Mouse (Mus musculus) liver, postnatal 0 days (tissue): Measurements from ENCODE around the gene Prkd1. TPM values are rescaled to one million over a fixed set of nuclear protein-coding genes. Genes with fewer than 3 reads are reported as not detected.

Experiments used
- ATAC-seq: fragments of 200-750 bp; cut with Nextera tagmentation; 2 replicates; pipeline ENCODE4 v1.8.0; 2017; ENCODE audit warnings: mild to moderate bottlenecking, moderate library complexity
- DNase-seq: peaks from one replicate; pipeline ENCODE4 v3.0.0-alpha.2; 2016
- H3K27ac ChIP-seq: fragments of 300-500 bp; sonication (generic); 2 replicates; pipeline ENCODE4 v1.5.1; 2014; ENCODE audit warnings: antibody characterized with exemption, moderate library complexity, mild to moderate bottlenecking, low read depth
- H3K27me3 ChIP-seq: fragments of 300-500 bp; sonication (generic); 2 replicates; pipeline ENCODE4 v1.6.1; 2014; ENCODE audit warnings: low read length, control low read depth, mixed read lengths; ENCODE audit not compliant: insufficient read depth
- H3K36me3 ChIP-seq: fragments of 300-500 bp; sonication (generic); replicated peaks from 2 replicates; pipeline ENCODE4 v1.6.1; 2014; ENCODE audit warnings: mild to moderate bottlenecking, control low read depth, low read length, moderate library complexity, mixed read lengths; ENCODE audit not compliant: insufficient read depth
- H3K4me1 ChIP-seq: fragments of 300-500 bp; sonication (generic); 2 replicates; pipeline ENCODE4 v1.6.1; 2014; ENCODE audit warnings: antibody characterized with exemption, mild to moderate bottlenecking, control low read depth; ENCODE audit not compliant: insufficient read depth
- H3K4me2 ChIP-seq: fragments of 300-500 bp; sonication (generic); 2 replicates; pipeline ENCODE4 v1.6.1; 2014; ENCODE audit warnings: low read depth, mild to moderate bottlenecking, low read length, moderate library complexity, mixed read lengths
- H3K4me3 ChIP-seq: fragments of 300-500 bp; sonication (generic); 2 replicates; pipeline ENCODE4 v1.5.1; 2014; ENCODE audit warnings: low read depth, low read length
- H3K9ac ChIP-seq: fragments of 300-500 bp; sonication (generic); replicated peaks from 2 replicates; pipeline ENCODE4 v1.6.1; 2014; ENCODE audit warnings: mild to moderate bottlenecking, moderate library complexity
- H3K9me3 ChIP-seq: fragments of 300-500 bp; sonication (generic); 2 replicates; pipeline ENCODE4 v1.6.1; 2016; ENCODE audit warnings: mild to moderate bottlenecking, control low read depth, low read length, mixed read lengths
- CTCF ChIP-seq: sonication (generic); IDR thresholded peaks from 2 replicates; pipeline ENCODE4 v1.5.1; 2016; ENCODE audit warnings: antibody characterized with exemption, low read depth
- EP300 ChIP-seq: IDR thresholded peaks from 2 replicates; pipeline ENCODE4 v1.6.1; 2016; ENCODE audit warnings: antibody characterized with exemption, low read depth, mild to moderate bottlenecking
- WGBS: fragments of 180-500 bp; shearing (Covaris S2); extraction: QIAGEN DNeasy Blood & Tissue Kit; methylation state at CpG from one replicate; pipeline ENCODE4 v1.1.7; 2014; ENCODE audit not compliant: insufficient replicate concordance; 5-methylcytosine and 5-hydroxymethylcytosine counted together
- polyA plus RNA-seq: library from polyadenylated mRNA; unstranded; fragments of >200 nt; fragmentation: Nextera tagmentation; extraction: Ambion mirVana; gene quantifications from 2 replicates; pipeline ENCODE4 v1.2.1, GENCODE M21; 2015

The Prkd1 gene
- polyA plus RNA-seq, 1 experiment from 2014 or later, result 0.09 TPM

GRCm38 (mm10) chr12:50599370-50599769 is 49.5 kb downstream of the Prkd1 start:
- DNase-seq, result no peak
- no peak for ATAC-seq
- WGBS, result 78% methylated on average over 1 of the region's 1 CpGs

GRCm38 (mm10) chr12:50598053-50598988 is 50.6 kb downstream of the Prkd1 start:
- no peak overlapping the region for H3K4me3 ChIP-seq
- no peak overlapping the region for H3K9ac ChIP-seq
- H3K4me1 ChIP-seq, result no peaks in the 10 kb centered on the region
- H3K9me3 ChIP-seq, result no peaks in the 10 kb centered on the region
- TF ChIP-seq CTCF, result no peak
- ATAC-seq, result no peak
- DNase-seq, result no peak
- no peaks in the 10 kb centered on the region for H3K36me3 ChIP-seq
- H3K27ac ChIP-seq, result no peak overlapping the region
- WGBS, result 65% methylated on average over 9 of the region's 9 CpGs
- no peak overlapping the region for H3K4me2 ChIP-seq
- no peaks in the 10 kb centered on the region for H3K27me3 ChIP-seq

More at GRCm38 (mm10) chr12:50599370-50599769, 49.5 kb downstream of the Prkd1 start:
- H3K9ac ChIP-seq, result no peak overlapping the region
- no peaks in the 10 kb centered on the region for H3K9me3 ChIP-seq
- no peak overlapping the region for H3K27ac ChIP-seq
- H3K27me3 ChIP-seq, result no peaks in the 10 kb centered on the region
- TF ChIP-seq EP300, result no peak
- TF ChIP-seq CTCF, result no peak
- H3K4me3 ChIP-seq, result no peak overlapping the region
- H3K4me2 ChIP-seq, result no peak overlapping the region
- H3K4me1 ChIP-seq, result no peaks in the 10 kb centered on the region
- no peaks in the 10 kb centered on the region for H3K36me3 ChIP-seq

GRCm38 (mm10) chr12:50597467-50597866 is 51.4 kb downstream of the Prkd1 start:
- no peaks in the 10 kb centered on the region for H3K4me1 ChIP-seq
- no peak overlapping the region for H3K27ac ChIP-seq
- H3K27me3 ChIP-seq, result no peaks in the 10 kb centered on the region
- H3K4me3 ChIP-seq, result no peak overlapping the region
- no peak overlapping the region for H3K9ac ChIP-seq
- ATAC-seq, result no peak
- no peaks in the 10 kb centered on the region for H3K36me3 ChIP-seq
- no peaks in the 10 kb centered on the region for H3K9me3 ChIP-seq
- H3K4me2 ChIP-seq, result no peak overlapping the region
- DNase-seq, result no peak
- TF ChIP-seq CTCF (no peak), EP300 (no peak)
- 75% methylated on average over 4 of the region's 4 CpGs for WGBS

GRCm38 (mm10) chr12:50595777-50596176 is 53.1 kb downstream of the Prkd1 start:
- H3K4me3 ChIP-seq, result no peak overlapping the region
- H3K27ac ChIP-seq, result no peak overlapping the region
- no peaks in the 10 kb centered on the region for H3K9me3 ChIP-seq
- H3K36me3 ChIP-seq, result no peaks in the 10 kb centered on the region
- no peak overlapping the region for H3K9ac ChIP-seq
- no peak for DNase-seq
- 65% methylated on average over 5 of the region's 5 CpGs for WGBS
- no peaks in the 10 kb centered on the region for H3K4me1 ChIP-seq
- no peak for TF ChIP-seq CTCF
- TF ChIP-seq EP300, result no peak
- no peak for ATAC-seq
- H3K4me2 ChIP-seq, result no peak overlapping the region
- H3K27me3 ChIP-seq, result no peaks in the 10 kb centered on the region

GRCm38 (mm10) chr12:50594506-50594905 is 54.4 kb downstream of the Prkd1 start:
- Histone ChIP-seq H3K4me1 (no peaks in the 10 kb centered on the region), H3K9me3 (no peaks in the 10 kb centered on the region), H3K4me2 (no peak overlapping the region), H3K36me3 (no peaks in the 10 kb centered on the region), H3K27me3 (no peaks in the 10 kb centered on the region), H3K4me3 (no peak overlapping the region), H3K27ac (no peak overlapping the region), H3K9ac (no peak overlapping the region)
- ATAC-seq, result no peak
- no peak for DNase-seq
- WGBS, result 67% methylated on average over 6 of the region's 6 CpGs
- TF ChIP-seq CTCF (no peak), EP300 (no peak)

- Histone ChIP-seq H3K9me3 (no peaks in the 10 kb centered on the region), H3K36me3 (no peaks in the 10 kb centered on the region), H3K27ac (no peak overlapping the region), H3K27me3 (no peaks in the 10 kb centered on the region), H3K9ac (no peak overlapping the region), H3K4me3 (no peak overlapping the region), H3K4me2 (no peak overlapping the region), H3K4me1 (no peaks in the 10 kb centered on the region)
- TF ChIP-seq EP300, result no peak
- no peak for TF ChIP-seq CTCF
- 57% methylated on average over 2 of the region's 2 CpGs for WGBS
- ATAC-seq (no peak), DNase-seq (no peak)
Measured at GRCm38 (mm10) chr12:50593481-50593880, 55.4 kb downstream of the Prkd1 start.
